Mouse (Mus musculus): ENCODE measurements around the gene S1pr2.

GRCm38 (mm10) chr9:20916160-20916559 lies 60.4 kb downstream of the S1pr2 start:
- TF ChIP-seq CTCF (IDR thresholded peaks at IDR 0.05; ENCODE audit: borderline replicate concordance, insufficient read depth, low read length) (0 out of 2 replicates have a peak, but pooled peaks have one; percentile 8), POLR2A (IDR thresholded peaks at IDR 0.05; ENCODE audit: low read depth, low read length) (no peak)
